Mouse (Mus musculus) myocyte (in vitro differentiated cells): ENCODE results near the gene Taf11. TPM values are rescaled to one million over a fixed set of nuclear protein-coding genes. Genes with fewer than 3 reads are reported as not detected.

Experiments
- H3K27me3 ChIP-seq: one replicate; pipeline ENCODE4 v1.6.1; 2011; ENCODE audit not compliant: control insufficient read depth, insufficient read depth, insufficient read length
- H3K36me3 ChIP-seq: one replicate; pipeline ENCODE4 v1.6.1; 2011; ENCODE audit not compliant: control insufficient read depth, insufficient read depth
- H3K4me2 ChIP-seq: one replicate; pipeline ENCODE4 v1.6.1; 2011; ENCODE audit warnings: low read depth, control low read depth
- H3K4me3 ChIP-seq: one replicate; pipeline ENCODE4 v1.5.1; 2011; ENCODE audit warnings: mild to moderate bottlenecking, control low read depth, moderate library complexity
- H3K79me2 ChIP-seq: one replicate; pipeline ENCODE4 v1.6.1; 2011; ENCODE audit not compliant: control insufficient read depth, insufficient read depth
- H3ac ChIP-seq: one replicate; pipeline ENCODE4 v1.6.1; 2011; ENCODE audit not compliant: control insufficient read depth, insufficient read length
- CEBPB ChIP-seq: IDR thresholded peaks from 2 replicates; pipeline ENCODE4 v1.6.1; 2011; ENCODE audit warnings: mild to moderate bottlenecking, moderate library complexity; ENCODE audit not compliant: poor library complexity, insufficient read depth, severe bottlenecking
- E2F4 ChIP-seq: IDR thresholded peaks from one replicate; pipeline ENCODE4 v1.6.1; 2011; ENCODE audit warnings: mild to moderate bottlenecking, control low read depth, moderate library complexity; ENCODE audit not compliant: insufficient read depth
- MAX ChIP-seq: IDR thresholded peaks from one replicate; pipeline ENCODE4 v1.6.1; 2011; ENCODE audit warnings: low read depth, mild to moderate bottlenecking, control low read depth
- MYOD1 ChIP-seq, 3 experiments: IDR thresholded peaks; one replicate each; pipeline ENCODE4 v1.6.1; 2011; ENCODE audit warnings: control low read depth in 2 of 3, low read depth in 2 of 3, mild to moderate bottlenecking in 2 of 3, moderate library complexity in 1 of 3; ENCODE audit not compliant: insufficient read length in 2 of 3, control insufficient read depth in 1 of 3
- MYOG ChIP-seq, 3 experiments: IDR thresholded peaks; one replicate each; pipeline ENCODE4 v1.6.1; 2011; ENCODE audit warnings: control low read depth in 2 of 3, low read depth in 2 of 3, mild to moderate bottlenecking in 2 of 3; ENCODE audit not compliant: insufficient read length in 2 of 3, control insufficient read depth in 1 of 3, insufficient read depth in 1 of 3
- POLR2A ChIP-seq: IDR thresholded peaks from one replicate; pipeline ENCODE4 v1.6.1; 2011; ENCODE audit warnings: low read depth, mild to moderate bottlenecking, control low read depth, moderate library complexity; ENCODE audit not compliant: insufficient read length
- POLR2AphosphoS2 ChIP-seq: IDR thresholded peaks from one replicate; pipeline ENCODE4 v1.6.1; 2011; ENCODE audit warnings: low read depth, control low read depth; ENCODE audit not compliant: insufficient read length
- REST ChIP-seq: IDR thresholded peaks from one replicate; pipeline ENCODE4 v1.6.1; 2011; ENCODE audit warnings: mild to moderate bottlenecking, control low read depth, moderate library complexity; ENCODE audit not compliant: insufficient read depth, insufficient read length
- SRF ChIP-seq: IDR thresholded peaks from one replicate; pipeline ENCODE4 v1.6.1; 2011; ENCODE audit warnings: low read depth; ENCODE audit not compliant: control insufficient read depth, insufficient read length
- TCF12 ChIP-seq: IDR thresholded peaks from one replicate; pipeline ENCODE4 v1.6.1; 2011; ENCODE audit warnings: mild to moderate bottlenecking, control low read depth; ENCODE audit not compliant: poor library complexity, insufficient read depth, severe bottlenecking
- TCF3 ChIP-seq: IDR thresholded peaks from one replicate; pipeline ENCODE4 v1.6.1; 2011; ENCODE audit warnings: low read depth, control low read depth; ENCODE audit not compliant: insufficient read length
- USF1 ChIP-seq: IDR thresholded peaks from one replicate; pipeline ENCODE4 v1.6.1; 2011; ENCODE audit warnings: low read depth, mild to moderate bottlenecking, control low read depth, moderate library complexity
- polyA plus RNA-seq: library from polyadenylated mRNA; unstranded; fragments of >200 nt; fragmentation: generic; extraction: Trizol; gene quantifications from one replicate; pipeline ENCODE4 v1.2.1, GENCODE M21; 2012; ENCODE audit warnings: missing spikeins

Taf11 gene
- polyA plus RNA-seq, 1 experiment, result 28.9 TPM

- peaks cover 20% of the 10 kb centered on the region for H3K36me3 ChIP-seq
- no peaks in the 10 kb centered on the region for H3K27me3 ChIP-seq
- no peak overlapping the region for H3ac ChIP-seq
- no peak overlapping the region for H3K4me2 ChIP-seq
- no peak overlapping the region for H3K4me3 ChIP-seq
- no peaks in the 10 kb centered on the region for H3K79me2 ChIP-seq
- TF ChIP-seq USF1 (no peak), MYOG (IDR thresholded peaks at IDR 0.05; ENCODE audit: control insufficient read depth in 1 of 3, insufficient read depth in 1 of 3, insufficient read length in 2 of 3, low read depth in 2 of 3) (no peak), CEBPB (no peak), E2F4 (no peak), POLR2A (no peak), MAX (no peak), REST (no peak), POLR2AphosphoS2 (no peak), TCF3 (no peak), MYOD1 (IDR thresholded peaks at IDR 0.05; ENCODE audit: control insufficient read depth in 1 of 3, insufficient read length in 2 of 3, low read depth in 2 of 3) (no peak), SRF (no peak), TCF12 (no peak)
These were observed 23.0 kb downstream of the Taf11 start for GRCm38 (mm10) chr17:27886499-27887210.

GRCm38 (mm10) chr17:27883994-27884393 lies 25.6 kb downstream of the Taf11 start:
- no peak overlapping the region for H3ac ChIP-seq
- no peak overlapping the region for H3K4me2 ChIP-seq
- H3K4me3 ChIP-seq, result no peak overlapping the region
- peaks cover 12% of the 10 kb centered on the region for H3K36me3 ChIP-seq
- H3K79me2 ChIP-seq, result no peaks in the 10 kb centered on the region
- no peaks in the 10 kb centered on the region for H3K27me3 ChIP-seq
- TF ChIP-seq TCF3 (no peak), POLR2AphosphoS2 (no peak), E2F4 (no peak), MYOG (IDR thresholded peaks at IDR 0.05; ENCODE audit: control insufficient read depth in 1 of 3, insufficient read depth in 1 of 3, insufficient read length in 2 of 3, low read depth in 2 of 3) (no peak), REST (no peak), MAX (no peak), TCF12 (no peak), CEBPB (no peak), USF1 (no peak), POLR2A (no peak), SRF (no peak), MYOD1 (IDR thresholded peaks at IDR 0.05; ENCODE audit: control insufficient read depth in 1 of 3, insufficient read length in 2 of 3, low read depth in 2 of 3) (no peak)

- Histone ChIP-seq H3ac (no peak overlapping the region), H3K79me2 (no peaks in the 10 kb centered on the region), H3K27me3 (no peaks in the 10 kb centered on the region), H3K36me3 (peaks cover 12% of the 10 kb centered on the region), H3K4me2 (no peak overlapping the region), H3K4me3 (no peak overlapping the region)
- TF ChIP-seq SRF (no peak), TCF3 (no peak), MYOD1 (IDR thresholded peaks at IDR 0.05; ENCODE audit: control insufficient read depth in 1 of 3, insufficient read length in 2 of 3, low read depth in 2 of 3) (no peak), REST (no peak), MAX (no peak), USF1 (no peak), MYOG (IDR thresholded peaks at IDR 0.05; ENCODE audit: control insufficient read depth in 1 of 3, insufficient read depth in 1 of 3, insufficient read length in 2 of 3, low read depth in 2 of 3) (no peak), E2F4 (no peak), POLR2A (no peak), CEBPB (no peak), POLR2AphosphoS2 (no peak)
These were observed 26.5 kb downstream of the Taf11 start for GRCm38 (mm10) chr17:27883129-27883528.

- no peak overlapping the region for H3K4me3 ChIP-seq
- H3K27me3 ChIP-seq, result no peaks in the 10 kb centered on the region
- no peak for TF ChIP-seq CEBPB
- TF ChIP-seq MYOD1 (IDR thresholded peaks at IDR 0.05; ENCODE audit: control insufficient read depth in 1 of 3, insufficient read length in 2 of 3, low read depth in 2 of 3), result peak in 1 of 3 experiments; percentile 10
- H3K4me2 ChIP-seq, result no peak overlapping the region
- H3ac ChIP-seq, result no peak overlapping the region
- no peaks in the 10 kb centered on the region for H3K79me2 ChIP-seq
- H3K36me3 ChIP-seq, result peaks cover 16% of the 10 kb centered on the region
These were observed 28.1 kb downstream of the Taf11 start for GRCm38 (mm10) chr17:27881518-27881917.

GRCm38 (mm10) chr17:27874510-27874909 lies 35.1 kb downstream of the Taf11 start:
- Histone ChIP-seq H3K79me2 (peaks cover 36% of the 10 kb centered on the region), H3K4me3 (no peak overlapping the region), H3ac (no peak overlapping the region), H3K4me2 (no peak overlapping the region), H3K27me3 (no peaks in the 10 kb centered on the region), H3K36me3 (peaks cover 11% of the 10 kb centered on the region)
- TF ChIP-seq POLR2A, result no peak
- TF ChIP-seq MAX, result no peak
- TF ChIP-seq TCF3, result no peak
- TF ChIP-seq CEBPB, result no peak
- TF ChIP-seq TCF12, result no peak
- no peak for TF ChIP-seq E2F4
- TF ChIP-seq POLR2AphosphoS2, result no peak
- no peak for TF ChIP-seq SRF
- TF ChIP-seq MYOD1 (IDR thresholded peaks at IDR 0.05; ENCODE audit: control insufficient read depth in 1 of 3, insufficient read length in 2 of 3, low read depth in 2 of 3), result no peak
- TF ChIP-seq REST, result no peak
- no peak for TF ChIP-seq MYOG (IDR thresholded peaks at IDR 0.05; ENCODE audit: control insufficient read depth in 1 of 3, insufficient read depth in 1 of 3, insufficient read length in 2 of 3, low read depth in 2 of 3)
- TF ChIP-seq USF1, result no peak
